Mouse (Mus musculus) ES-E14 (cell line): ENCODE results near the gene Chid1. TPM values are rescaled to one million over a fixed set of nuclear protein-coding genes. Genes with fewer than 3 reads are reported as not detected.

Experiments used
- DNase-seq: peaks from one replicate; pipeline ENCODE4 v3.0.0-alpha.2; 2013; ENCODE audit warnings: low read depth, low spot score
- H3K27ac ChIP-seq: 2 replicates; pipeline ENCODE4 v1.5.1; 2012; ENCODE audit warnings: low read depth, mild to moderate bottlenecking, low read length, moderate library complexity, mixed read lengths; ENCODE audit not compliant: poor library complexity, insufficient read depth, severe bottlenecking
- H3K36me3 ChIP-seq: 2 replicates; pipeline ENCODE4 v1.6.1; 2012; ENCODE audit warnings: mild to moderate bottlenecking, low read length, moderate library complexity, mixed read lengths; ENCODE audit not compliant: control insufficient read depth, poor library complexity, insufficient read depth, severe bottlenecking
- H3K4me1 ChIP-seq, 2 experiments: fragments of 150-350 bp in 1 of 2; sonication (generic) in 1 of 2; 2 replicates each; pipeline ENCODE4 v1.6.1; 2012; ENCODE audit warnings: low read length in 2 of 2, mild to moderate bottlenecking in 1 of 2, mixed read lengths in 1 of 2; ENCODE audit not compliant: control insufficient read depth in 2 of 2, insufficient read depth in 2 of 2, poor library complexity in 1 of 2
- H3K4me3 ChIP-seq, 2 experiments: fragments of 150-350 bp in 1 of 2; sonication (generic) in 1 of 2; 2 replicates each; pipeline ENCODE4 v1.5.1; 2012; ENCODE audit warnings: low read length in 2 of 2, low read depth in 1 of 2, mild to moderate bottlenecking in 1 of 2, mixed read lengths in 1 of 2; ENCODE audit not compliant: insufficient read depth in 1 of 2, poor library complexity in 1 of 2, severe bottlenecking in 1 of 2
- H3K9ac ChIP-seq: 2 replicates; pipeline ENCODE4 v1.6.1; 2012; ENCODE audit warnings: low read depth, mild to moderate bottlenecking, low read length, mixed read lengths; ENCODE audit not compliant: poor library complexity, insufficient read depth, severe bottlenecking
- H3K9me3 ChIP-seq: fragments of 150-350 bp; sonication (generic); 2 replicates; pipeline ENCODE4 v1.6.1; 2012; ENCODE audit warnings: low read depth, mild to moderate bottlenecking, low read length; ENCODE audit not compliant: control insufficient read depth, insufficient read depth
- CHD2 ChIP-seq: IDR thresholded peaks from 2 replicates; pipeline ENCODE4 v1.6.1; 2014; ENCODE audit warnings: mild to moderate bottlenecking, low read depth, low read length, inconsistent platforms
- HCFC1 ChIP-seq: IDR thresholded peaks from 2 replicates; pipeline ENCODE4 v1.6.1; 2012; ENCODE audit warnings: low read length, inconsistent platforms, borderline replicate concordance; ENCODE audit not compliant: insufficient read depth
- MAFK ChIP-seq: IDR thresholded peaks from 2 replicates; pipeline ENCODE4 v1.6.1; 2014; ENCODE audit warnings: mild to moderate bottlenecking, low read depth, low read length, inconsistent platforms; ENCODE audit not compliant: insufficient read depth
- ZC3H11A ChIP-seq: IDR thresholded peaks from 2 replicates; pipeline ENCODE4 v1.6.1; 2012; ENCODE audit warnings: low read depth, mild to moderate bottlenecking, inconsistent platforms, low read length, borderline replicate concordance
- ZNF384 ChIP-seq: IDR thresholded peaks from 2 replicates; pipeline ENCODE4 v1.6.1; 2012; ENCODE audit warnings: low read depth, low read length, inconsistent platforms
- in situ Hi-C, 2 experiments: fragments of 600-800 bp; cut with MboI; formaldehyde crosslinking; loops; one replicate each; pipeline ENCODE4 v1.15.1; 2025; ENCODE audit warnings: low sequenced_read_pairs in 2 of 2, inconsistent platforms in 1 of 2; ENCODE audit not compliant: unreplicated experiment in 2 of 2
- total RNA-seq: library from RNA; depleted of rRNA; stranded (reverse); fragments of 300-350 nt; gene quantifications from 2 replicates; pipeline ENCODE4 v1.2.3, GENCODE M21; 2012

Chid1 gene
- total RNA-seq, 1 experiment = 30.1 TPM

- peaks cover 2 to 36% of the 10 kb centered on the region in 2 experiments; a peak in 3 of 4 replicates for H3K4me1 ChIP-seq
- DNase-seq = no peak
- H3K27ac ChIP-seq = no peak overlapping the region
- in situ Hi-C loops = no loop called here
- H3K9me3 ChIP-seq = no peaks in the 10 kb centered on the region
- TF ChIP-seq ZC3H11A (no peak), ZNF384 (no peak), CHD2 (no peak)
- H3K4me3 ChIP-seq = no peak overlapping the region; a peak in 1 of 4 replicates
- no peak overlapping the region for H3K9ac ChIP-seq
- H3K36me3 ChIP-seq = no peaks in the 10 kb centered on the region
Measured at GRCm38 (mm10) chr7:141460001-141460390, 79.7 kb downstream of the Chid1 start.

GRCm38 (mm10) chr7:141459301-141459711 is 80.4 kb downstream of the Chid1 start:
- Histone ChIP-seq H3K4me1 (peaks cover 2 to 34% of the 10 kb centered on the region in 2 experiments; a peak in 3 of 4 replicates), H3K36me3 (no peaks in the 10 kb centered on the region), H3K9ac (peak overlapping the region; percentile 56; the same call in 1 of the 2 replicates), H3K9me3 (no peaks in the 10 kb centered on the region), H3K4me3 (peak overlapping the region; percentile 47 to 66), H3K27ac (no peak overlapping the region)
- in situ Hi-C loops = no loop called here
- TF ChIP-seq HCFC1 = no peak
- no peak for TF ChIP-seq ZNF384
- no peak for TF ChIP-seq MAFK
- TF ChIP-seq CHD2 = no peak
- TF ChIP-seq ZC3H11A = no peak
- no peak for DNase-seq

- Histone ChIP-seq H3K4me3 (no peak overlapping the region), H3K4me1 (peaks cover 2 to 31% of the 10 kb centered on the region in 2 experiments; a peak in 3 of 4 replicates), H3K36me3 (no peaks in the 10 kb centered on the region), H3K9ac (no peak overlapping the region), H3K9me3 (no peaks in the 10 kb centered on the region), H3K27ac (no peak overlapping the region)
- in situ Hi-C loops = no loop called here
- DNase-seq = no peak
- TF ChIP-seq ZNF384 = no peak
- TF ChIP-seq CHD2 = no peak
Measured at GRCm38 (mm10) chr7:141458661-141459060, 81.0 kb downstream of the Chid1 start.

GRCm38 (mm10) chr7:141457986-141458660 is 81.5 kb downstream of the Chid1 start:
- H3K9ac ChIP-seq = no peak overlapping the region
- no peak for DNase-seq
- TF ChIP-seq CHD2 = no peak
- no peak for TF ChIP-seq ZNF384
- no peak for TF ChIP-seq HCFC1
- no peak for TF ChIP-seq ZC3H11A
- peaks cover 2 to 31% of the 10 kb centered on the region in 2 experiments; a peak in 3 of 4 replicates for H3K4me1 ChIP-seq
- no peaks in the 10 kb centered on the region for H3K9me3 ChIP-seq
- in situ Hi-C loops = no loop called here
- H3K4me3 ChIP-seq = no peak overlapping the region
- H3K36me3 ChIP-seq = no peaks in the 10 kb centered on the region
- no peak overlapping the region for H3K27ac ChIP-seq

GRCm38 (mm10) chr7:141457236-141457635 is 82.4 kb downstream of the Chid1 start:
- H3K27ac ChIP-seq = no peak overlapping the region
- H3K4me3 ChIP-seq = no peak overlapping the region
- H3K36me3 ChIP-seq = no peaks in the 10 kb centered on the region
- no peaks in the 10 kb centered on the region for H3K9me3 ChIP-seq
- TF ChIP-seq CHD2 (no peak), MAFK (no peak), ZNF384 (no peak), ZC3H11A (no peak), HCFC1 (no peak)
- DNase-seq = no peak
- H3K9ac ChIP-seq = no peak overlapping the region
- in situ Hi-C loops = no loop called here
- peaks cover 1 to 29% of the 10 kb centered on the region in 2 experiments; a peak in 3 of 4 replicates for H3K4me1 ChIP-seq
